Mouse (Mus musculus): ENCODE data around the gene Lrrc23.

DNA sequence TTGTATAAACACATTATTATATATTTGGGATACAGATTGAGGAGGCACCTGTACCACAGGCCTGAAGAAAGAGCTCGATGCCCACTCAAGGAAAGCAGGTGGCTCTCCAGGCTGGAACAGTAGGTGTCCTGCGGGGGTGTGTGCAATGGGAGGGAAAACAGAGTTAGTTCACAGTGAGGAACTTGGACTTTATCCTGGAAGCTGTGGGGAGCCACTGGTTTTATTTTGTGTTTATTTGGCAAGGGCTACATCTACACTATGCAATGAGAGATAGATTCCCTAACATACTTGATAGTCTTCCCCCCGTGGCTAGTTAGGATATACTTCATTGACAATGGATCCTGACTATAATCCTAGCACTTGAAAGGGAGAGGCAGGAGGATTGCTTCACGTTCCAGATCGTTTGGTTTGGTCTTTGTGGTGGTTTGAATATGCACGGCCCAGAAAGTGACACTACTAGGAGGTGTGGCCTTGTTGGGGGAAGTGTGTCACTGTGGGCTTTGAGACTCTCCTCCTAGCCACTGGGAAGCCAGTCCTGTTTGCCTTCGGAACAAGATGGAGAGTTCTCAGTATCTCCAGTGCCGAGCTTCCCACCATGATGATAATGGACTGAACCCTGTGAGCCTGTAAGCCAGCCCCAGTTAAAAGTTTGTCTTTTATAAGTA lies 7.4 kb upstream of the Lrrc23 start:
- TF ChIP-seq TAL1 (conservative IDR thresholded peaks at IDR 0.05; ENCODE audit: low read depth, low read length): no peak
- no peak for TF ChIP-seq CTCF (IDR thresholded peaks at IDR 0.05; ENCODE audit: low read depth, low read length)
- no peak for TF ChIP-seq POLR2AphosphoS5 (IDR thresholded peaks at IDR 0.05; ENCODE audit: insufficient replicate concordance, low read depth, low read length)
- no peak for TF ChIP-seq GATA2 (IDR thresholded peaks at IDR 0.05; ENCODE audit: borderline replicate concordance, low read depth, low read length)
